7 mouse cellular contexts compared by ENCODE assay signal in the genomic region with DNA sequence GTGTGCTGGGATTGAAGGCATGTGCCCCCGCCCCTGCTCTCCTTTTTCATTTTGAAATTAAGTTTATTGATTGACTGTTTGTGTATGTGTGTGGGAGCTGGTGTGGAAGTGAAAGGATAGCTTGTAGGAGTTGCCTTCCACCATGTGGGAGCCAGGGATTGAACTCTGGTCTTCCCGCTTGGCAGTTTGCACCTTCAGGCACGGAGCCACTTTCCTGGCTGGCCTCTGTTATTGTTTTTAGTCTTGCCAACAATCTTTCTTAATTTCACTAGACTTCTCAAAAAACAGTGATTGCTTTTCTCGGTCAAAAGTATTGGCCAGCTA. TPM values are rescaled to one million over a fixed set of nuclear protein-coding genes. Genes with fewer than 3 reads are reported as not detected.
DNase-seq lines count a peak whose midpoint lies in the region; ATAC-seq lines count a peak whose summit lies in the region.

No protein-coding gene starts in this region.

- peak overlapping the region; percentile 69 for H3K27ac ChIP-seq in heart, embryonic 16.5 days (ENCODE audit: low read length)
- H3K27ac ChIP-seq in liver, embryonic 12.5 days = no peak overlapping the region
- peak overlapping the region; percentile 25 for H3K27ac ChIP-seq in stomach, embryonic 16.5 days (ENCODE audit: low read length)

- DNase-seq in ovary, postnatal 10 days (ENCODE audit: low spot score) = peak; percentile 36
- no peak for DNase-seq in ovary, postnatal 14 days (ENCODE audit: low spot score)
- no peak for DNase-seq in layer of hippocampus, adult 11-12 months (ENCODE audit: low spot score)
- DNase-seq in layer of hippocampus, postnatal 36 days = no peak

- WGBS in heart, embryonic 16.5 days = 69% methylated on average over 4 of the region's 4 CpGs
- 73% methylated on average over 4 of the region's 4 CpGs for WGBS in liver, embryonic 12.5 days (ENCODE audit: insufficient replicate concordance)
- 57% methylated on average over 4 of the region's 4 CpGs for WGBS in stomach, embryonic 16.5 days

- H3K9ac ChIP-seq in heart, embryonic 16.5 days (ENCODE audit: low read length) = no peak overlapping the region; the same call in 1 of the 2 replicates
- H3K9ac ChIP-seq in liver, embryonic 12.5 days = no peak overlapping the region
- 0 out of 2 replicates have a peak overlapping the region, but pooled peaks have one; percentile 72 for H3K9ac ChIP-seq in stomach, embryonic 16.5 days (ENCODE audit: low read length)

- H3K27me3 ChIP-seq in heart, embryonic 16.5 days (ENCODE audit: control insufficient read depth, insufficient read depth, low read length) = no peaks in the 10 kb centered on the region
- no peaks in the 10 kb centered on the region for H3K27me3 ChIP-seq in liver, embryonic 12.5 days (replicated peaks)
- no peaks in the 10 kb centered on the region for H3K27me3 ChIP-seq in stomach, embryonic 16.5 days (ENCODE audit: control insufficient read depth, insufficient read depth, low read length)

- H3K4me2 ChIP-seq in heart, embryonic 16.5 days (ENCODE audit: low read depth, low read length) = peak overlapping the region; percentile 71
- peak overlapping the region; percentile 88 for H3K4me2 ChIP-seq in liver, embryonic 12.5 days
- H3K4me2 ChIP-seq in stomach, embryonic 16.5 days (ENCODE audit: low read depth, low read length) = peak overlapping the region; percentile 80

- no peaks in the 10 kb centered on the region for H3K36me3 ChIP-seq in heart, embryonic 16.5 days (ENCODE audit: control insufficient read depth, insufficient read depth)
- no peaks in the 10 kb centered on the region for H3K36me3 ChIP-seq in liver, embryonic 12.5 days
- no peaks in the 10 kb centered on the region for H3K36me3 ChIP-seq in stomach, embryonic 16.5 days (ENCODE audit: control insufficient read depth, insufficient read depth, low read length)

- peak overlapping the region; percentile 56 for H3K4me3 ChIP-seq in heart, embryonic 16.5 days (ENCODE audit: low read length)
- peak overlapping the region; percentile 64 for H3K4me3 ChIP-seq in liver, embryonic 12.5 days
- peak overlapping the region; percentile 49 for H3K4me3 ChIP-seq in stomach, embryonic 16.5 days (replicated peaks; ENCODE audit: low read length)

- H3K4me1 ChIP-seq in heart, embryonic 16.5 days (ENCODE audit: control insufficient read depth, insufficient read depth, low read length) = peaks cover 10% of the 10 kb centered on the region
- H3K4me1 ChIP-seq in liver, embryonic 12.5 days = peaks cover 31% of the 10 kb centered on the region
- H3K4me1 ChIP-seq in stomach, embryonic 16.5 days (ENCODE audit: control insufficient read depth, insufficient read depth, low read length) = peaks cover 7% of the 10 kb centered on the region; the same call in 1 of the 2 replicates

- H3K9me3 ChIP-seq in heart, embryonic 16.5 days (replicated peaks; ENCODE audit: control insufficient read depth, low read length) = no peaks in the 10 kb centered on the region
- H3K9me3 ChIP-seq in liver, embryonic 12.5 days (replicated peaks) = no peaks in the 10 kb centered on the region
- H3K9me3 ChIP-seq in stomach, embryonic 16.5 days (replicated peaks; ENCODE audit: control insufficient read depth, low read length) = no peaks in the 10 kb centered on the region

- ATAC-seq in heart, embryonic 16.5 days (replicated peaks; ENCODE audit: extremely low read depth, insufficient read depth, low FRiP score) = no peak
- no peak for ATAC-seq in liver, embryonic 12.5 days
- ATAC-seq in stomach, embryonic 16.5 days (ENCODE audit: insufficient read depth, low FRiP score) = no peak

RNA-seq across cellular contexts. Expression of gene Zfp217, which starts 35.9 kb away (rescaled TPM):
- polyA plus RNA-seq in heart, embryonic 16.5 days (2015; fragmentation: Nextera tagmentation; extraction: Ambion mirVana) = 3.2 and 3.6 TPM in 2 replicates
- 3.8 and 4.5 TPM in 2 replicates for polyA plus RNA-seq in liver, embryonic 12.5 days (2016; fragmentation: Nextera tagmentation; extraction: Ambion mirVana)
- 3.0 and 3.2 TPM in 2 replicates for polyA plus RNA-seq in stomach, embryonic 16.5 days (2015; fragmentation: Nextera tagmentation; extraction: Ambion mirVana)
- 1 to 10 TPM; 2.3 to 2.5 TPM for total RNA-seq in layer of hippocampus, postnatal 36 days (2021)
